Mouse (Mus musculus): ENCODE measurements around the gene Zfp784. TPM values are rescaled to one million over a fixed set of nuclear protein-coding genes. Genes with fewer than 3 reads are reported as not detected.
A peak's percentile ranks its signal among the peaks of the same experiment; 100 is the strongest.

Zfp784 gene
- total and polyA plus RNA-seq, 2 experiments from 2014 or later: 4.5 to 6.0 TPM

DNA sequence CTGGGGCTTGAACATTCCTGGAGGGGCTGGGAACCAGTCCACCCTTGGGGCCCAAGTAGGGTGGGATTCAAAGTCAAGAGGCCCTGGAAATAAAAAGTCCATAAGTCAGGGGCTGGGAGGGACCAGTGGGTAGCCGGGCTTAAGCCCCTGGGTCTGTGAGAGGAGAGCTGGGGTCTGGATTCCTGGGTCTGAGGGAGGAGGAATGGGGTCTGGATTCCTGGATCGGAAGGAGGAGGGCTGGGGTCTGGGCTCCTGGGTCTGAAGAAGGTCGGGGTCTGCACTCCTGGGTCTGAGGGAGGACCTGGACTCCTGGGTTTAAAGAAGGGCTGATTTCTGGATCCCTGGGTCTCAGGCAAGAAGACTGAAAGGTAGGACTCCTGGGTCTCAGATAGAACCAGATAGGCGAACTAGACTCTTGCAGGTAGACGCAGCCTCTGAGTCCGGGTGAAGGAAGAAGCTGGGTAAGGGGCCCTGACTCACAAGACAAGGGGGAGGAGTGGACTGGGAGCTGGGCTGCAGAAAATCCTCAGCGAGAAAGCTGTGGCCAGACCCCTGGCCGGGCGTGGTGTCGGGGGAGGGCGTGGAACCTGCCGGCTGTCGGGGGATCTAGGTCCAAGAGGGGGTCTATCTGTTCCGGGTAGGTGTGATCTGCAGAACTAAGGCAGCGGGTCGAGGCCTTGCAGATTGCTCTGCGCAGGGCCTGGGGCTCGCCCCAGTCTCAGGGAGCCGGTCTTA lies 42.8 kb downstream of the Zfp784 start:
- no peaks in the 10 kb centered on the region for H3K9me3 ChIP-seq (ENCODE audit: low read length)
- H3K27ac ChIP-seq: peak overlapping the region; percentile 79
- TF ChIP-seq CTCF (IDR thresholded peaks at IDR 0.05; ENCODE audit: low read depth): no peak
- WGBS: 6% methylated on average over 18 of the region's 19 CpGs
- ATAC-seq (peak; percentile 4), DNase-seq (ENCODE audit: low spot score) (no peak)
- H3K4me3 ChIP-seq (ENCODE audit: low read length): peak overlapping the region; percentile 82
- H3K9ac ChIP-seq (replicated peaks; ENCODE audit: low read length): peak overlapping the region; percentile 95
- H3K36me3 ChIP-seq (ENCODE audit: insufficient read depth, low read length): 0 out of 2 replicates have a peak, but pooled peaks cover 5% of the 10 kb centered on the region
- H3K4me1 ChIP-seq (ENCODE audit: insufficient read depth, low read length): peaks cover 10% of the 10 kb centered on the region
- no peaks in the 10 kb centered on the region for H3K27me3 ChIP-seq (ENCODE audit: insufficient read depth, low read length)
- peak overlapping the region; percentile 93 for H3K4me2 ChIP-seq (ENCODE audit: low read depth, low read length)

DNA sequence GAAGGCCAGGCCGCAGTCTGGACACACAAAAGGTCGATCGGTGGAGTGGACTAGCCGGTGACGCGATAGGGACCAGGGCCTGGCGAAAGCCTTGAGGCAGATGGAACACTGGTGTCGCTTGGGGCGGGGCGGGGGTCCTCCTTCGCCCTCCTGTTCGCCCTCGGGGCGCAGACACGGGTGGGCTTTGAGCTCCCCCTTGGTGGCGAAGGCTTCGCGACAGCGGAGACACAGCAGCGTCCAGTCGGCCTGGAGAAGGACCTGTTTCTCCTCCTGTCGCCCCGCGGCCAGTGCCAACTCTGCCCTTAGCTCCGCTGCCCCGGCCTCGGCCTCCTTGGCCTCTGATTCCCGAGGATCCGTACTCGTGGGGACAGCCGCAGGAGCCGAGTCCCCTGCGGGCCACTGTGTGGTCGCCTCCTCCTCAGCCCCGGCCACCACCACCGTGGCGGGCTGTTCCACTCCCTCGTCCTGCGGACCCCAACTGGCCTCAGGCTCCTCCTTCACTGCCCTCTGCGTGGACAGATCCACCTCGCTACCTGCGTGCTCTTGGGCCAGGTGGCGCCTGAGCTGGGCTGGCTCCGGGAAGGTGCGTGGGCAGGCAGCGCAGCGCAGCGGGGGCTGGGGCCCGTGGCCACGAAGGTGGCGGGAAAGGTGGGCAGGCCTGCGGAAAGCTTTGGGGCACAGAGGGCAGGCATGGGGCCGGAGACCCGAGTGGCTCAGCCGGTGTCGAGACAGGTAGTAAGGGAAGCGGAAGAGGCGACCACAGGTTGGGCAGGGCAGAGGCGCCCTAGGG lies 44.1 kb downstream of the Zfp784 start:
- no peak for TF ChIP-seq CTCF (IDR thresholded peaks at IDR 0.05; ENCODE audit: low read depth)
- DNase-seq (ENCODE audit: low spot score) (no peak), ATAC-seq (no peak)
- no peaks in the 10 kb centered on the region for H3K27me3 ChIP-seq (ENCODE audit: insufficient read depth, low read length)
- H3K4me3 ChIP-seq (ENCODE audit: low read length): peak overlapping the region; percentile 13; the same call in 1 of the 2 replicates
- peaks cover 10% of the 10 kb centered on the region for H3K4me1 ChIP-seq (ENCODE audit: insufficient read depth, low read length)
- WGBS: 51% methylated on average over 59 of the region's 59 CpGs
- H3K27ac ChIP-seq: no peak overlapping the region
- H3K36me3 ChIP-seq (ENCODE audit: insufficient read depth, low read length): 0 out of 2 replicates have a peak, but pooled peaks cover 5% of the 10 kb centered on the region
- H3K4me2 ChIP-seq (ENCODE audit: low read depth, low read length): peak overlapping the region; percentile 93
- H3K9me3 ChIP-seq (ENCODE audit: low read length): no peaks in the 10 kb centered on the region
- H3K9ac ChIP-seq (replicated peaks; ENCODE audit: low read length): peak overlapping the region; percentile 21; the same call in 1 of the 2 replicates

DNA sequence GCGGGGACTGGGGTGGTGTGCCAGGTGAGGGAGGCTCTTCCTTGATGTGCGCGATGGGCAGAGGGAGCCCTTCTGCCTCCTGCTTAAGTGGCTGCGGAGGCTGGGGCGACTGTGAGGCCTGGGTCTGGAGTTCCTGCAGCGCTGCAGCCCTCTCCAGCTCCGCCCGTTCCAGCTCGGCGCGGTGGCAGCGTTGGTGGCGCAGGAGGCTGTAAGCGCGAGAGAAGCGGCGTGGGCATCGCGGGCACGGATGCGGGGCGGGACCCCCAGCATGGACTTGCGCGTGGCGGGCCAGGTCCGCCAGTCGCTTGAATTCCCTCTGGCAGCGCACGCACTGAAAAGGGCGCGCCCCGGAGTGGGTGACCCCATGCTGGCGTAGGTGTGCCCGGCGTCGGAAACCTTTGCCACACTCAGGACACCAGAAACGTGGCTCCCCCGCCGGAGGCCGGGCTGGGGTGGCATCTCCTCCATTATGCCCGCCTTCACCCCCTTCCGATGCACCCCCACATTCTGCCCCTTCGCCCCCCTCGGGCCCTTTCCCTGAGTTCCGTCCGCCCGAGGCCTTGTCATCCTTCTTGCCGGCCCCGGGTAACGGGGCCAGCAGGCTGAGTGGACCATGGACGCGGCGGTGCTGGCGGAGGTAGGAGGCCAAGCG lies 44.8 kb downstream of the Zfp784 start:
- H3K27ac ChIP-seq: no peak overlapping the region
- no peak for TF ChIP-seq CTCF (IDR thresholded peaks at IDR 0.05; ENCODE audit: low read depth)
- 0 out of 2 replicates have a peak, but pooled peaks cover 5% of the 10 kb centered on the region for H3K36me3 ChIP-seq (ENCODE audit: insufficient read depth, low read length)
- H3K27me3 ChIP-seq (ENCODE audit: insufficient read depth, low read length): no peaks in the 10 kb centered on the region
- H3K4me1 ChIP-seq (ENCODE audit: insufficient read depth, low read length): peaks cover 10% of the 10 kb centered on the region
- no peak overlapping the region for H3K4me3 ChIP-seq (ENCODE audit: low read length)
- H3K9me3 ChIP-seq (ENCODE audit: low read length): no peaks in the 10 kb centered on the region
- H3K9ac ChIP-seq (replicated peaks; ENCODE audit: low read length): no peak overlapping the region; the same call in 1 of the 2 replicates
- 41% methylated on average over 55 of the region's 55 CpGs for WGBS
- ATAC-seq (no peak), DNase-seq (ENCODE audit: low spot score) (no peak)
- peak overlapping the region; percentile 93 for H3K4me2 ChIP-seq (ENCODE audit: low read depth, low read length)

DNA sequence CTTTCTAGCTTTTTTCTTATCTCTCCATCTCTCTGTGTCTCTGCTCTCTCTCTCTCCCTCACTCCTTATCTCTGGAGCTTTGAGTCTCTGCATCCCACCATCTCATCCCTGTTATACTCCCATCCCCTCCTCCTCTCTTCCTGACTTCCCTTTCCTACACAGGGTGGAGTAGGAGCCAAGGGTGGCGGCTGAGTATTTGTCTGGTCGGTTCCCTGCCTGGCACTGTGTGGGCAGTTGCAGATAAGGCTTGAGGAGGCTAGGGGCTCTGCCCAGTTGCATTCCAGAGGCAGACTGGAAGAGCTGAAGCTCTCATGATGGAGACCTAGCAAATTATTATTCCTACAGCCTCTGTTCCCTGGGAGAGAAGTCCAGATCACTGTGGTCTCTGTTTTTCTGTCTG lies 50.0 kb downstream of the Zfp784 start:
- Histone ChIP-seq H3K9ac (replicated peaks; ENCODE audit: low read length) (no peak overlapping the region), H3K4me3 (ENCODE audit: low read length) (no peak overlapping the region), H3K36me3 (ENCODE audit: insufficient read depth, low read length) (0 out of 2 replicates have a peak, but pooled peaks cover 3% of the 10 kb centered on the region), H3K4me1 (ENCODE audit: insufficient read depth, low read length) (no peaks in the 10 kb centered on the region), H3K27ac (no peak overlapping the region), H3K9me3 (ENCODE audit: low read length) (no peaks in the 10 kb centered on the region), H3K27me3 (ENCODE audit: insufficient read depth, low read length) (no peaks in the 10 kb centered on the region), H3K4me2 (ENCODE audit: low read depth, low read length) (no peak overlapping the region)
- TF ChIP-seq CTCF (IDR thresholded peaks at IDR 0.05; ENCODE audit: low read depth): no peak
- WGBS: 79% methylated on average over 2 of the region's 2 CpGs
- ATAC-seq (no peak), DNase-seq (ENCODE audit: low spot score) (no peak)

Other genes starting within 250 kb of the Zfp784 start
- 13.7 and 13.9 TPM in 2 replicates for gene Tmem238, start 248.8 kb downstream of the Zfp784 start, total RNA-seq (2014; rRNA removed)
- 16.8 and 18.2 TPM in 2 replicates for gene Tmem238, start 248.8 kb downstream of the Zfp784 start, polyA plus RNA-seq (2015; fragmentation: Nextera tagmentation; extraction: Ambion mirVana)
- gene Rpl28, start 245.6 kb downstream of the Zfp784 start, total RNA-seq (2014; rRNA removed): 145 and 147 TPM in 2 replicates
- gene Rpl28, start 245.6 kb downstream of the Zfp784 start, polyA plus RNA-seq (2015; fragmentation: Nextera tagmentation; extraction: Ambion mirVana): 304 and 315 TPM in 2 replicates
- gene Ube2s, start 225.9 kb downstream of the Zfp784 start, total RNA-seq (2014; rRNA removed): 264 and 324 TPM in 2 replicates
- gene Ube2s, start 225.9 kb downstream of the Zfp784 start, polyA plus RNA-seq (2015; fragmentation: Nextera tagmentation; extraction: Ambion mirVana): 223 and 233 TPM in 2 replicates
- 46.3 and 49.3 TPM in 2 replicates for gene Shisa7, start 193.8 kb downstream of the Zfp784 start, total RNA-seq (2014; rRNA removed)
- gene Shisa7, start 193.8 kb downstream of the Zfp784 start, polyA plus RNA-seq (2015; fragmentation: Nextera tagmentation; extraction: Ambion mirVana): 5.7 and 6.9 TPM in 2 replicates
- gene Isoc2b, start 168.2 kb downstream of the Zfp784 start, total RNA-seq (2014; rRNA removed): 2.2 and 3.1 TPM in 2 replicates
- 3.5 and 3.7 TPM in 2 replicates for gene Isoc2b, start 168.2 kb downstream of the Zfp784 start, polyA plus RNA-seq (2015; fragmentation: Nextera tagmentation; extraction: Ambion mirVana)
- 8.3 and 12.2 TPM in 2 replicates for gene Isoc2a, start 161.3 kb downstream of the Zfp784 start, total RNA-seq (2014; rRNA removed)
- gene Isoc2a, start 161.3 kb downstream of the Zfp784 start, polyA plus RNA-seq (2015; fragmentation: Nextera tagmentation; extraction: Ambion mirVana): 0.43 and 0.76 TPM in 2 replicates
- 0.31 and 3.3 TPM in 2 replicates for gene Gm36210, start 131.9 kb downstream of the Zfp784 start, total RNA-seq (2014; rRNA removed)
- gene Gm36210, start 131.9 kb downstream of the Zfp784 start, polyA plus RNA-seq (2015; fragmentation: Nextera tagmentation; extraction: Ambion mirVana): 0.30 and 0.45 TPM in 2 replicates
- 12.5 and 12.7 TPM in 2 replicates for gene Zfp628, start 123.2 kb downstream of the Zfp784 start, total RNA-seq (2014; rRNA removed)
- gene Zfp628, start 123.2 kb downstream of the Zfp784 start, polyA plus RNA-seq (2015; fragmentation: Nextera tagmentation; extraction: Ambion mirVana): 5.2 and 5.7 TPM in 2 replicates
- gene Nat14, start 116.4 kb downstream of the Zfp784 start, total RNA-seq (2014; rRNA removed): 24.2 and 32.3 TPM in 2 replicates
- 27.5 and 29.4 TPM in 2 replicates for gene Nat14, start 116.4 kb downstream of the Zfp784 start, polyA plus RNA-seq (2015; fragmentation: Nextera tagmentation; extraction: Ambion mirVana)
- 2.5 and 2.8 TPM in 2 replicates for gene Ssc5d, start 112.7 kb downstream of the Zfp784 start, total RNA-seq (2014; rRNA removed)
- gene Ssc5d, start 112.7 kb downstream of the Zfp784 start, polyA plus RNA-seq (2015; fragmentation: Nextera tagmentation; extraction: Ambion mirVana): 0.77 and 1.0 TPM in 2 replicates
- 0.31 TPM in 1 of 2 replicates, not detected in the other for gene Sbk2, start 74.0 kb downstream of the Zfp784 start, total RNA-seq (2014; rRNA removed)
- not detected in 2 replicates for gene Sbk2, start 74.0 kb downstream of the Zfp784 start, polyA plus RNA-seq (2015; fragmentation: Nextera tagmentation; extraction: Ambion mirVana)
- 0.31 and 0.72 TPM in 2 replicates for gene Sbk3, start 67.3 kb downstream of the Zfp784 start, total RNA-seq (2014; rRNA removed)
- 0.23 and 0.31 TPM in 2 replicates for gene Sbk3, start 67.3 kb downstream of the Zfp784 start, polyA plus RNA-seq (2015; fragmentation: Nextera tagmentation; extraction: Ambion mirVana)
- gene Zfp579, start 42.3 kb downstream of the Zfp784 start, total RNA-seq (2014; rRNA removed): 65.7 and 113 TPM in 2 replicates
- gene Zfp579, start 42.3 kb downstream of the Zfp784 start, polyA plus RNA-seq (2015; fragmentation: Nextera tagmentation; extraction: Ambion mirVana): 37.4 and 40.2 TPM in 2 replicates
- gene Zfp524, start 24.0 kb downstream of the Zfp784 start, total RNA-seq (2014; rRNA removed): 4.3 and 7.2 TPM in 2 replicates
- gene Zfp524, start 24.0 kb downstream of the Zfp784 start, polyA plus RNA-seq (2015; fragmentation: Nextera tagmentation; extraction: Ambion mirVana): 4.2 and 5.1 TPM in 2 replicates
- 41.1 and 44.0 TPM in 2 replicates for gene Fiz1, start 23.7 kb downstream of the Zfp784 start, total RNA-seq (2014; rRNA removed)
- gene Fiz1, start 23.7 kb downstream of the Zfp784 start, polyA plus RNA-seq (2015; fragmentation: Nextera tagmentation; extraction: Ambion mirVana): 27.6 and 29.1 TPM in 2 replicates
- gene Gm44973, start 22.9 kb downstream of the Zfp784 start, total RNA-seq (2014; rRNA removed): not detected in 2 replicates
- 2.3 and 3.0 TPM in 2 replicates for gene Gm44973, start 22.9 kb downstream of the Zfp784 start, polyA plus RNA-seq (2015; fragmentation: Nextera tagmentation; extraction: Ambion mirVana)
- gene Zfp865, start 18.1 kb downstream of the Zfp784 start, total RNA-seq (2014; rRNA removed): 41.5 and 43.2 TPM in 2 replicates
- gene Zfp865, start 18.1 kb downstream of the Zfp784 start, polyA plus RNA-seq (2015; fragmentation: Nextera tagmentation; extraction: Ambion mirVana): 5.4 TPM in 2 replicates
- gene Ccdc106, start 17.9 kb downstream of the Zfp784 start, total RNA-seq (2014; rRNA removed): 39.6 and 76.5 TPM in 2 replicates
- 61.6 and 62.1 TPM in 2 replicates for gene Ccdc106, start 17.9 kb downstream of the Zfp784 start, polyA plus RNA-seq (2015; fragmentation: Nextera tagmentation; extraction: Ambion mirVana)
- gene 4632433K11Rik, start 4.3 kb downstream of the Zfp784 start, total RNA-seq (2014; rRNA removed): not detected in 2 replicates
- gene 4632433K11Rik, start 4.3 kb downstream of the Zfp784 start, polyA plus RNA-seq (2015; fragmentation: Nextera tagmentation; extraction: Ambion mirVana): not detected in 2 replicates
- gene Zfp580, start 13.1 kb upstream of the Zfp784 start, total RNA-seq (2014; rRNA removed): 69.6 and 90.7 TPM in 2 replicates
- 117 and 128 TPM in 2 replicates for gene Zfp580, start 13.1 kb upstream of the Zfp784 start, polyA plus RNA-seq (2015; fragmentation: Nextera tagmentation; extraction: Ambion mirVana)
- 146 and 153 TPM in 2 replicates for gene U2af2, start 23.7 kb upstream of the Zfp784 start, total RNA-seq (2014; rRNA removed)
- 85.7 and 86.9 TPM in 2 replicates for gene U2af2, start 23.7 kb upstream of the Zfp784 start, polyA plus RNA-seq (2015; fragmentation: Nextera tagmentation; extraction: Ambion mirVana)
- 433 and 507 TPM in 2 replicates for gene Epn1, start 41.8 kb upstream of the Zfp784 start, total RNA-seq (2014; rRNA removed)
- gene Epn1, start 41.8 kb upstream of the Zfp784 start, polyA plus RNA-seq (2015; fragmentation: Nextera tagmentation; extraction: Ambion mirVana): 107 and 111 TPM in 2 replicates
- not detected in 2 replicates for gene Rfpl4, start 78.5 kb upstream of the Zfp784 start, total RNA-seq (2014; rRNA removed)
- 0.16 TPM in 1 of 2 replicates, not detected in the other for gene Rfpl4, start 78.5 kb upstream of the Zfp784 start, polyA plus RNA-seq (2015; fragmentation: Nextera tagmentation; extraction: Ambion mirVana)
- not detected in 2 replicates for gene Rasl2-9, start 87.5 kb upstream of the Zfp784 start, total RNA-seq (2014; rRNA removed)
- 1.1 and 1.2 TPM in 2 replicates for gene Rasl2-9, start 87.5 kb upstream of the Zfp784 start, polyA plus RNA-seq (2015; fragmentation: Nextera tagmentation; extraction: Ambion mirVana)
- not detected in 2 replicates for gene Vmn1r55, start 111.2 kb upstream of the Zfp784 start, total RNA-seq (2014; rRNA removed)
- not detected in 2 replicates for gene Vmn1r55, start 111.2 kb upstream of the Zfp784 start, polyA plus RNA-seq (2015; fragmentation: Nextera tagmentation; extraction: Ambion mirVana)
- gene Vmn1r56, start 158.3 kb upstream of the Zfp784 start, total RNA-seq (2014; rRNA removed): not detected in 2 replicates
- gene Vmn1r56, start 158.3 kb upstream of the Zfp784 start, polyA plus RNA-seq (2015; fragmentation: Nextera tagmentation; extraction: Ambion mirVana): not detected in 2 replicates
- not detected in 2 replicates for gene Vmn1r57, start 180.0 kb upstream of the Zfp784 start, total RNA-seq (2014; rRNA removed)
- gene Vmn1r57, start 180.0 kb upstream of the Zfp784 start, polyA plus RNA-seq (2015; fragmentation: Nextera tagmentation; extraction: Ambion mirVana): not detected in 2 replicates